Mouse (Mus musculus) forebrain, embryonic 10.5 days (tissue): ENCODE data around the gene Cfap77. TPM values are rescaled to one million over a fixed set of nuclear protein-coding genes. Genes with fewer than 3 reads are reported as not detected.
A peak's percentile ranks its signal among the peaks of the same experiment; 100 is the strongest.

Experiments
- DNase-seq: peaks from one replicate; pipeline ENCODE4 v3.0.0-alpha.2; 2017; ENCODE audit warnings: low spot score; ENCODE audit errors: extremely low spot score
- H3K27ac ChIP-seq: fragments of 300-500 bp; sonication (generic); 2 replicates; pipeline ENCODE4 v1.5.1; 2016; ENCODE audit warnings: mild to moderate bottlenecking
- H3K27me3 ChIP-seq: fragments of 300-500 bp; sonication (generic); 2 replicates; pipeline ENCODE4 v1.6.1; 2016; ENCODE audit warnings: mild to moderate bottlenecking; ENCODE audit not compliant: poor library complexity, severe bottlenecking
- H3K36me3 ChIP-seq: fragments of 300-500 bp; sonication (generic); replicated peaks from 2 replicates; pipeline ENCODE4 v1.6.1; 2016; ENCODE audit warnings: mild to moderate bottlenecking, moderate library complexity
- H3K4me1 ChIP-seq: fragments of 300-500 bp; sonication (generic); 2 replicates; pipeline ENCODE4 v1.6.1; 2016
- H3K4me3 ChIP-seq: fragments of 300-500 bp; sonication (generic); 2 replicates; pipeline ENCODE4 v1.5.1; 2016; ENCODE audit warnings: mild to moderate bottlenecking, moderate library complexity
- H3K9me3 ChIP-seq: fragments of 300-500 bp; sonication (generic); 2 replicates; pipeline ENCODE4 v1.6.1; 2016; ENCODE audit warnings: mild to moderate bottlenecking, moderate library complexity
- WGBS: fragments of 180-500 bp; shearing (Covaris S2); methylation state at CpG from one replicate; pipeline ENCODE4 v1.1.7; 2016; 5-methylcytosine and 5-hydroxymethylcytosine counted together
- polyA plus RNA-seq: library from polyadenylated mRNA; unstranded; fragments of >200 nt; fragmentation: Nextera tagmentation; extraction: Ambion mirVana; gene quantifications from 2 replicates; pipeline ENCODE4 v1.2.1, GENCODE M21; 2016

Cfap77 gene
- polyA plus RNA-seq, 1 experiment from 2014 or later = 0.67 TPM

DNA sequence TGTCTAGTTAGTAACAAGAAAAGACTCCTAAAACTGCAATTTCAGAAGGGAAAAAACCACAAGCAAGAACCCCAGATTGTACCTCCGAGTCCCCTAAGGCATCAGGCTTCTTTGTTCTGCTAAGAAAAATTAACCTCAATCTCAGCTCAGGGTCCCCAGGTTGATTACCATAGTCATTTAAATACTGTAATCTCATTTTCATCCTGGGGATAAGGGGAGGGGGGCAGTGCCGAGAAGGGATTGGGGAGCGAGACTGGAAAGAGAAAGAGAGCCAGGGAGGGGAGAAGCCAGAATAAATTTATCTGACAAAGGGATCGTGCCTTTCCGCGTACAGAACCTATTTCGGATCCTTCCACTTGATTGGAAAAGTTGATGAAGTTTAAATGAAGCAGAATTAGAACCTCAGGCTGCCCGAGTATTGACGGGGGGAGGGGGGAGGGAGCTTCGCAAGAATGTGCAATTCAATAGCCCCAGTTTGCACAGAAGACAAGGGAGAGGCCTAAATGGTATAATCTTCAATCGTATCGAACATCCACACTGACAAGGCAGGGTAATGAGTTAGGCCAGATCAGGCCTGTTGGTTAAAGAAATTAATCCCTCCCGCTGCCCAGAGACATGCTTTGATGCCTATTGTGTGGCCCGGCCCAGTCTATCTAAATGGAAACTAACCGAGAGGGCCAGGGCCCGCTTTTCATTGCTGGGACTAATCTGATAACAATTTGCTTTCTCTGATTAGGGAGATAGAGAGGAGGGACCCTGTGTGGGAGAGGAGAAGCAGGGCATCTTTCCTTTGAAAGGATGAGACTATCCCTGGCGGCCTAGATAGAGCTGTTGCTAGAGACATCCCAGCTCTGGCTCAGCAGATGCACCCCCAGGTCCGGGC, 14.0 kb downstream of the Cfap77 start:
- Histone ChIP-seq H3K27me3 (peaks cover 100% of the 10 kb centered on the region), H3K9me3 (no peaks in the 10 kb centered on the region), H3K36me3 (no peaks in the 10 kb centered on the region), H3K27ac (peak overlapping the region; percentile 45), H3K4me1 (peaks cover 42% of the 10 kb centered on the region), H3K4me3 (peak overlapping the region; percentile 23; the same call in 1 of the 2 replicates)
- under 1% methylated on average over 18 of the region's 18 CpGs for WGBS
- peak; percentile 44 for DNase-seq

DNA sequence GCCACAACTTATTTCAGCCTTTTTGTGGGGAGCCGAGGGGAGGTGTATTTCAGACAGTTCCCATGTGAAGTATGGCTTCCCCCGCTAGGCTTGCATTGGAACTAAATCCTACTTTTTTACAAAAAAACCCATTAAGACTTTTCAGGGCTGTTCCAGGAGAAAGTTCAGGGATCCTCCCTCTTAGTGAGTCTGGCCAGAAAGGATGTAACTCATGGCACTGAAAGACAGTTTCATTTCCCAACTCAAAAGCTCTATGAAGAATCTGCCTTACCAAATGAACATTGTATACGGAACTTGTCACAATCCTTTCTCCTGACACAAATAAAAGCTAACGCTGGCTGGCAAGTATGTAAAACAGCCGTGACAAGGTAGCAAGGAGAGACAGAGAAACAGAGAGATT, 15.1 kb downstream of the Cfap77 start:
- Histone ChIP-seq H3K9me3 (no peaks in the 10 kb centered on the region), H3K27me3 (peaks cover 100% of the 10 kb centered on the region), H3K36me3 (no peaks in the 10 kb centered on the region), H3K4me1 (peaks cover 40% of the 10 kb centered on the region), H3K4me3 (no peak overlapping the region), H3K27ac (no peak overlapping the region)
- WGBS = 14% methylated on average over 5 of the region's 5 CpGs
- DNase-seq = no peak

DNA sequence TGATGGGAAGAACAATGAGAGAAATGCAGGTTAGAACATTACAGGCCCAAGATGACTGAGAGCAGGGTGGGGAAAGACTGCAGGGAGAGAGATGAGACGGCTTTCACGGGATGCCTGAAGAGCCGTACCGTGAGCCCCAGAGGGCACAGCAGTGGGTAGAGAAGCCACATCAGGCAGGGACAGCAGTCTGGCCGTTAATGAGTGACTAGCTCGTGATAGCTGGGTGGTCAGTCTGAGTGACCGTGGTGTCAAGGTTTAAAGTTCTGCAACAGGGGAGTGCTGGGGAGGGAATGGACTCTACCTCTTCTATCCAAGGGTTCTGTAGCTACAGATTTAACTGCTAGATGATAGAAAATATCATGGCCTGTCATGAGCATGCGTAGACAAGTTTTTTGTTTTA, 19.2 kb downstream of the Cfap77 start:
- H3K27me3 ChIP-seq = peaks cover 100% of the 10 kb centered on the region

DNA sequence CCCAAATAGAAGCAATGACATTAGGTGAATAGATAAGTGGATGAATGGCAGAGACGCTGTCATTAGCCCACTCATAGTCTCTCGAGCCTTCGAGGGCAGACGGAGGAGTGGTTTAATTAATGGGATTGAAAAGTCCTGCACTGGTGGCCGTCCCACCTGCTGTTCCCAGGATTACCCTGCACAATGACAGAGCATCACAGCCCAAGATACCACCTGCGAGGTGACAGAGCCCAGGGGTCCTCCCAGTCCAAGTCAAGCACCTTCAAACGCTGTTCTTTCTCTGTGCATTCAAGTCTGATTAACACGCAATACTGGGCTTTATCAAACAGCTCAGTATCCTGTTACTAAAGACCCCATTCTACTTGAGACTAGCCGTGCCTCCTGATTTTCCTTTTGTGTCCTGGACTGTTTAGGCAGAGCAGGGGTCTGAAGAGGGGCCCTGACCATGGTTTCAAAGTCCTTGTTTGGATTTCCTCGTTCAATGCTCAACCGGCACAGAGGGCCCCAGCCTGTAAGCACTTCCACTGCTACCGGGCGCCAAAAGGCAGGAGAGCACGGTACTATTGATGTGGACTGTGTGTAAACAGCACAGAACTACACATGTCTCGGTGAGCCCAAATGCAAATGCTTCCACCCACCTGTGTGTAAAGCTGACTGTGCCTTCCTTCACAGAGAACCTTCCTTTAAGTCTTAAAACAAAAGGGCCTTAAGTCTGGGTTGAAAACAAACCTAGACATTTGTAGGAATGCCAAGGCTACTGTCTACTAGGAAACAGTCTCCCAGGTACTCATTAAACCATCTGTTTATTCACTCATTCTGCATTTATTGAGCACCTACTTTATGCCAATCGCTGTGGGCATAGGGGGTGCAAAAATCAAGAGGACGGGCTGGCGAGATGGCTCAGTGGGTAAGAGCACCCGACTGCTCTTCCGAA, 20.1 kb downstream of the Cfap77 start:
- DNase-seq = peak; percentile 40
- Histone ChIP-seq H3K36me3 (no peaks in the 10 kb centered on the region), H3K9me3 (no peaks in the 10 kb centered on the region), H3K4me3 (no peak overlapping the region; the same call in 1 of the 2 replicates), H3K27ac (no peak overlapping the region; the same call in 1 of the 2 replicates), H3K27me3 (peaks cover 100% of the 10 kb centered on the region), H3K4me1 (peaks cover 48% of the 10 kb centered on the region)
- WGBS = 30% methylated on average over 20 of the region's 20 CpGs

More for the DNA sequence above, 19.2 kb downstream of the Cfap77 start:
- no peak overlapping the region for H3K27ac ChIP-seq
- DNase-seq = no peak
- WGBS = 48% methylated on average over 8 of the region's 8 CpGs
- no peak overlapping the region for H3K4me3 ChIP-seq
- no peaks in the 10 kb centered on the region for H3K36me3 ChIP-seq
- H3K9me3 ChIP-seq = no peaks in the 10 kb centered on the region
- H3K4me1 ChIP-seq = peaks cover 50% of the 10 kb centered on the region

DNA sequence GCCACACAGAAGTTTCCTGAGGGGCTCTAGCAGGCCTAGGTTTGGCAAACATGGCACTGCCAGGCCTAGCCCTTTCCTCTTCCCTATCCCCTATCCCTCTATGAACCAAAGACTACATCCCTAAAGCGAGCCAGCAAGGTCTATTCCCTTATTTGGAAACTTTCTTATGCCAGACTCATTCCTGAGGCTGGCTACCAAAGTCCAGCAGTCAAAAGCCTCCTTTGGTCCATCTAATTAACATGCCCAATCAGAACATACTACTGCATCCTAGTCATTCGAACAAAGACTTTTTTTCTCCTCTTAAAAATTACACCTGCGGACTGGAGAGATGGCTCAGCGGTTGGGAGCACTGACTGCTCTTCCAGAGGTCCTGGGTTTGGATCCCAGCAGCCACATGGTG, 22.9 kb downstream of the Cfap77 start:
- H3K4me1 ChIP-seq = peaks cover 43% of the 10 kb centered on the region
- no peaks in the 10 kb centered on the region for H3K9me3 ChIP-seq
- DNase-seq = no peak
- H3K36me3 ChIP-seq = no peaks in the 10 kb centered on the region
- H3K27ac ChIP-seq = no peak overlapping the region
- WGBS = 86% methylated on average over 4 of the region's 4 CpGs
- H3K27me3 ChIP-seq = peaks cover 99% of the 10 kb centered on the region
- no peak overlapping the region for H3K4me3 ChIP-seq

DNA sequence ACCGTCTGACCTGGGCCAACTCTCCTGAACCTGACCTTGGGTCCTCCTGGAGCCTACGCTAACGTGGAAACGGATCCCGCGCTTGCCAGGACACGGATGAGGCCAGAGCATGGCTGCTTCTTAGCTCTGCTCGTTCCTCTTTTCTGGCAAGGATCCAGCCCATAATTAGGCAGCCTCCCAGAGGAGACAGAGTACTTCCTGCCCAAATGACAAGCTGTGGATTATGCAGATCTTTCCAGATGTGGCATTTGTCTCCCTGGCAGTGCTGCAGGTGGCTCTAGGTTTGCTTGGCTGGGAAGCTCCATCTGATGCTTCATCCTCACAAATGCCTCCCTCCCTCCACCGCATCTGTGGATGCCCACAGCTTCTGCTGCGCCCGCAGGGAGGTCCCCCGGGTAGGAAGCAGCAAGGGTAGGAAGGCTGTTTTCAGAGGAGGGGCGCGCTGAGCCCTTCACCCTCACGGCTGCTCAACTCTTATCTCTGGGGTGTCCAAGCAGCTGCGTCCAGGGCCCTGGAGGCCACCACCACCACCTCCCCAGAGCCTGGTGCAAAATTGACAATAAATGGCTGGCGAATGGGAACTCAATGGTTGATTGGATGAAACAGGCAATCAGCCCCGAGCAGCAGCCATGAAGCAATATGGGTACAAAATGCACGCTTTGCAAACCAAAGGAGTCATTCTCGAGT, 24.7 kb downstream of the Cfap77 start:
- H3K36me3 ChIP-seq = no peaks in the 10 kb centered on the region
- no peak overlapping the region for H3K4me3 ChIP-seq
- no peaks in the 10 kb centered on the region for H3K9me3 ChIP-seq
- no peak overlapping the region for H3K27ac ChIP-seq
- DNase-seq = no peak
- peaks cover 38% of the 10 kb centered on the region for H3K4me1 ChIP-seq
- 56% methylated on average over 20 of the region's 20 CpGs for WGBS
- peaks cover 99% of the 10 kb centered on the region for H3K27me3 ChIP-seq

DNA sequence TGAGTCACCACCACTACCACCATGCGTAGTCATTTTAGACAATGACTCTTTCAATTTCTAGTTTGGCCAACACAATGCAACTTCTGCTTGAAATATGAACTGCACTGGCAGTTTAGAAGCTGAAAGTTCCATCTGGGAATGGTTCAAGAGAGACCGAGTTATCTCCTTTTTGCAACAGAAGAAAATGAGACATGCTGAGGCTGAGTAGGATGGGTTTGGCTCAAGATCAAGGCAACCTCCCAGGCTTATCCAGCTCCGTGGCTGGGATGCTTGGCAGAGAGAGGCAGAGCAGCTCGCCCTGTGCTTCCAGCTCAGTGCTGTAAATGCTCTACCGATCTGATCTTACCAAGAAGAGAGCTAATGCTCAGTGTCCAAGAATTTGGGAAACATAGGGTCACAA, 29.6 kb downstream of the Cfap77 start:
- Histone ChIP-seq H3K4me1 (peaks cover 6% of the 10 kb centered on the region; the same call in 1 of the 2 replicates), H3K9me3 (no peaks in the 10 kb centered on the region), H3K27me3 (peaks cover 99% of the 10 kb centered on the region), H3K4me3 (no peak overlapping the region), H3K36me3 (no peaks in the 10 kb centered on the region), H3K27ac (no peak overlapping the region)
- 89% methylated on average over 5 of the region's 5 CpGs for WGBS
- DNase-seq = no peak

DNA sequence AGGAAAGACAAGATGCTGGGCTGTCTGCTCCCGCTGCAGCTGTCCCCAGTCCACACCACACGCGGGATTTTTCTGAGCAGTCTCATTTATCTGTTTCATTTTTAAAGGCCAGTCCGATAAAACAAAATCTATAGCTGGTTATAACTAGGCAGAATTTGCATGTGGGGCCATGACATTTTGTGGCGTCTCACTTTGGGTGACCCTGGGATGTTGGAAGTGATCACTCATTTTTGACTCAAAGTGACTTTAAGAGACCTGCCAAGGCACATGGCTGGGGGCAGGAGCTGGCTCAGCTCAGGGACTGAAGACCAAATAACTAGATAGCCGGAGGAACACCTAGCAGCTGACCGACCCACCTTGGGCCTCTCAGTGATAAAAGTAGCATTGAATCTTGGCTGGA, 31.9 kb downstream of the Cfap77 start:
- H3K4me3 ChIP-seq = no peak overlapping the region
- WGBS = 91% methylated on average over 7 of the region's 7 CpGs

DNA sequence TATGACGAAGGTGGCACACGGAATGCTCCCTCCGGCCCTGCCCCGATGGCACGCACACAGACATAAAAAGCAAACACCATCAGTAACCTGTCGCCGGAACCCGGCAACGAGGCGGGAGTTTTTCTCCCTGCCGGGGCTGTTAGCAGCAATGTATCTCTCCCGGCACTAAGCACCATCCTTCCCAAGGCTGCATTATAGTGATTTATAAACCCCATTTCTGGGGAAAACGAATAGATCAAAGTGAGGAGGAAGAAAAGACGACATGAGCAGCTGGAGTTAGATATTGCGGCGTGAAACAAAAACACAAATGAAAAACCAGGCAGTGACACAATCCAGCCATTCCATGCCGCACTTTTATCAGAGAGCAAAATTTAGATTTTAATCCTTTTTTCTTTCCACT, 33.8 kb downstream of the Cfap77 start:
- DNase-seq = no peak
- Histone ChIP-seq H3K4me3 (no peak overlapping the region), H3K9me3 (no peaks in the 10 kb centered on the region), H3K4me1 (peaks cover 18% of the 10 kb centered on the region), H3K36me3 (no peaks in the 10 kb centered on the region), H3K27me3 (peaks cover 98% of the 10 kb centered on the region), H3K27ac (no peak overlapping the region)
- WGBS = 83% methylated on average over 17 of the region's 17 CpGs

More for the DNA sequence above, 31.9 kb downstream of the Cfap77 start:
- Histone ChIP-seq H3K27me3 (peaks cover 100% of the 10 kb centered on the region), H3K4me1 (0 out of 2 replicates have a peak, but pooled peaks cover 2% of the 10 kb centered on the region), H3K9me3 (no peaks in the 10 kb centered on the region), H3K36me3 (no peaks in the 10 kb centered on the region), H3K27ac (no peak overlapping the region)
- no peak for DNase-seq

DNA sequence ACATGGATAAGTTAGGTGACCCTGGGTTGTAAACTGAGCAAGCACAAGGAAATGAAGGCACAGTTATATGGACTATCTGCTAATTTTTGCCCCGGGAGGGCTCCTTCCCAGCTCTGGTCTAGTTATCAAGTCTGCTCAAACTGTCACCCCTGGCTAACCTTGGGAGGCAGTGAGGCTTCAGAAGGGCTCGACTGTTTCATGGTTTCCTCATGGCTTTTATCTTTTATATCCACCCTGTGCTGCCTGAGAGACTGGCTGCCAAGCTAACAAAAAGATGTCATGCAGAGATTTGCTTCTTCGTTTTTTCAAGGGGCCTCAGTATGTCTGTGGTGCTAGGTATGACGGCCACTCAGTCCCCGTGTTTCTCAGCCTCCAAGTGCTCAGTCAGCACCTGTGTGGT, 36.2 kb downstream of the Cfap77 start:
- WGBS = 71% methylated on average over 5 of the region's 5 CpGs
- H3K27ac ChIP-seq = no peak overlapping the region
- no peak for DNase-seq
- H3K9me3 ChIP-seq = no peaks in the 10 kb centered on the region
- no peaks in the 10 kb centered on the region for H3K36me3 ChIP-seq
- H3K27me3 ChIP-seq = peaks cover 98% of the 10 kb centered on the region
- H3K4me3 ChIP-seq = no peak overlapping the region
- H3K4me1 ChIP-seq = peaks cover 20% of the 10 kb centered on the region

DNA sequence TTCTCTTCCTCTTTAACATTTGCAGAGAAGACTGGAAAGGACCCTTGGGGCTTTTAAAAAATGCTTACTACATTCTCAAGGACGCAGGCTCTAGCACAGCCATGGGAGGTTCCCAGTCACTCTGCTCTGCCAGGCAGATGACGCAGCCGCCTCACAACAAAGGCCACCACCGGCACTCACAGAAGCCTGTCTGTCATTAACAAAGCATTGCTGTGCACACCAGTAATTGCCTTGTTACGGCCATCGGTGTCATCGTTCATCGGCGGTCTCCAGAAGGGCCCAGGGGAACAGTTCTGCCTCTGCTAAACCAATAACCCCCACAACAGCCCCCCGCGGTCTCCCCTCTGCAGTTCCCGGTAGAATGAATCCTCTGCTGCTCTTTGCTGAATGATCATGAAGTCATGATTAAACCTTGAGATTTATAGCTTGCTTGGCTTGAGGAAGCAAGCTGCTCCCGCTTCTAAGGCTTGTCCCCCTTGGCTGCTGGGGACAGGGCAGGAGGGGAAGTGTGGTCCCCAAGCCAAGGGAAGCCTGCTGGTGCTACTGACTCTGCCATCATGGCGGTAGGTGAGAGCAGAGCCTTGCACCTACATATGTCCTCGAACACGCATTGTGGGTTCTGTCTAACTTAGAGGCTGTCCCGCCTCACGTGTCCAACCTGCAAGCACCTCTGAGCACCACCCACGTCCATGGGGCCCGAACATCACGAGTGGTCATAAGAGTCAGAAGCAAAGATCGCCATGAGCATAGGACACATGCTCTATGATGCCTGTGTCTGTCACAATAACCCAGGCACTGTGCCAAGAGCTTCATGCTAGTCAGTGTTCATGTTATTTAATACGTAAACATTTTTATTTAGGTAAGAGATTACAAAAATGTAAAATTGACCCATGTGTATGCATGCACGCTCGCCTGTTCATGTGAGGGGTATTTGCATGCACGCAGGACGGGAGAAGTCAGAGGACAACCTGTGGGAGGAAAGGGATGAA, 38.0 kb downstream of the Cfap77 start:
- Histone ChIP-seq H3K4me3 (peak overlapping the region; percentile 28; the same call in 1 of the 2 replicates), H3K4me1 (peaks cover 20% of the 10 kb centered on the region), H3K9me3 (no peaks in the 10 kb centered on the region), H3K27me3 (peaks cover 98% of the 10 kb centered on the region), H3K27ac (peak overlapping the region; percentile 69; the same call in 1 of the 2 replicates), H3K36me3 (no peaks in the 10 kb centered on the region)
- peak; percentile 33 for DNase-seq
- whole genome bisulfite sequencing = 55% methylated on average over 27 of the region's 27 CpGs
